Mouse (Mus musculus) thymus, postnatal 36 days (tissue): ENCODE measurements around the gene Zbtb21.
"Not testable (repeated sequence)": the region's sequence is repeated elsewhere in the genome, so short reads cannot be mapped to it uniquely, and the experiment has no call there.

Source experiments
- DNase-seq, 2 experiments: peaks; one replicate each; pipeline ENCODE4 v3.0.0; 2022; ENCODE audit warnings: mixed read lengths in 2 of 2

The Zbtb21 gene

DNA sequence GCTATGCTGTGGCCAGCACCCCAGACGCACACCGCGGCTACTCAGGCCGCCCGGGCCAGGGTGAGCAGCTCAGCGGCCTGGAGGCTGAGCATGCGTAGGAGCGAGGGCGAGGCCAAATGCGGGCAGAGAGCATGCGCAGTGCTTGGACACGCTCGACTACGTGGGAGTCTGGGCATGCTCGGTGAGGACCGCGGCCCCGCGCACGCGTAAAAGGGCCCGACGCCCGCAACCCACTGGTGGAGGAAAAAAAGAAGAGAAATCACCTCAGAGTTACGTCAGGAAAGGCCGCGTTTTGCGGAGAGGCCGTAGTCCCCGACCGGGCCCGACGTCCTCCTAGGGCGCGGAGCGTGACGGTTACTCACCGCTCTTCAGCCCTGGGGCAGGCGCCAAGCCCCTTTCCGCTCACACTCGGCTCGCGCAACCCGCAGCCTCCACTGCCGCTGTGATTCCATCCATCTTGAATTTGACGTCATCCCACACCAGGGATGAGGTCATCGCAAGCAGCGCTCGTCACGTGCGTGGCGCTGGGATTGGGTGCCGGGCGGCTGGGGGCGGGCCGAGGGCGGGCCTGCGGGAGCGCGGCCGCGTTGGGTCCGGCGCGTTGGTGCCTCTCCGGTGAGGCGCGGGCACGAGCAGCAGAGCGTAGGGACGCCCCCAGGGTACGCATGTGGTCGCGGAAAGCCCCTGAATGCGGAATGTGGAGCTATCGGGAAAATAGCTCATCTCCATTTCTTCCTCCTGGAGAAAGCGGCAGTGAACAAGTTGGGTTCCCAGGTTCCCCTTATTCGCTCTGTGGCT is at the start of gene Zbtb21, which contains the start of gene C2cd2:
TSS of gene Zbtb21 (minus strand) at position 472 of the 798 bp plus-strand sequence.
TSS of gene C2cd2 (minus strand) at position 448 of the 798 bp plus-strand sequence.
- peak; percentile 92 to 94 for DNase-seq

DNA sequence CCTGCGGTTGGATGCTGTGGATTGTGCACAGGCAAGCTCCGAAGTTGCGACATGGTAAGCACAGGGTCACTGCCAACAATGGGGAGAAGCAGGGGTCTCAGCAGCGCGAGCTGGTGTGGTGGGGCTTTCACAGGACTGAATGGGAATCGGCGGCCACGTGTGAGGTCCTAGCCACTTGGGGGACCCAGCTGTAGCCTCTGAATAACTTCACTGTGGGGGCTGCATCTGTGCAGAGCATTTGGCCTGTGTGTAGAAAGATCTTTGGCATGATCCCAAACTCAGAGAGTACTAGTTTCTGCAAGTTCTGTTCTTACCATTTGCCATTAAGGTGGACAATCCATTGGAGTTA is 34.9 kb upstream of the Zbtb21 start:
- not testable (repeated sequence) for DNase-seq

GRCm38 (mm10) chr16:97996616-97997382 is 34.4 kb upstream of the Zbtb21 start, which contains the start of gene B230307C23Rik:
Gene B230307C23Rik, plus strand, starts transcription at chr16:97997315.
- DNase-seq, result peak; percentile 82 to 85

GRCm38 (mm10) chr16:97995849-97996615 is 33.6 kb upstream of the Zbtb21 start:
- no peak for DNase-seq

DNA sequence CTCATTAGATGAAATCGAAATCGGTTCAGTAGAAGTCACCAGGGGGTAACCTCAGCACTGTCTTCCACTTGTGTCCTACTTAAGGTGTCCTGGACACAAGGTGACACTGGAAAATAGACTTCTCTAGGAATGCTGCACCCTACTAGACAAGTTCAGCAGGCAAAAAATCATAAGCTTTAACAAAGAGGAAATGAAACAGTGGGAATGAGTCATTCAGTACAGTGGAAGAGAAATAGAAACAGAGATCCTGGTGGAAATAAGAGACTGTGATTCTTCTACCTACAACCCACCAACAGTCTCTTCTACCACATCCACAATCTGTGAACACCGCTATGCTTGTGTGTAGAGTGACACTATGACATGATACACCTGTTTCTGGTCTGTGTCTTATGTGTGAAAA is 30.1 kb upstream of the Zbtb21 start:
- not testable (repeated sequence) for DNase-seq

- DNase-seq, result no peak
Observed at GRCm38 (mm10) chr16:97991517-97991916, 29.1 kb upstream of the Zbtb21 start.

- no peak for DNase-seq
Observed at GRCm38 (mm10) chr16:97984589-97984988, 22.2 kb upstream of the Zbtb21 start.

GRCm38 (mm10) chr16:97981362-97981761 is 18.9 kb upstream of the Zbtb21 start:
- DNase-seq, result no peak

GRCm38 (mm10) chr16:97977722-97978121 is 15.3 kb upstream of the Zbtb21 start:
- no peak for DNase-seq

DNA sequence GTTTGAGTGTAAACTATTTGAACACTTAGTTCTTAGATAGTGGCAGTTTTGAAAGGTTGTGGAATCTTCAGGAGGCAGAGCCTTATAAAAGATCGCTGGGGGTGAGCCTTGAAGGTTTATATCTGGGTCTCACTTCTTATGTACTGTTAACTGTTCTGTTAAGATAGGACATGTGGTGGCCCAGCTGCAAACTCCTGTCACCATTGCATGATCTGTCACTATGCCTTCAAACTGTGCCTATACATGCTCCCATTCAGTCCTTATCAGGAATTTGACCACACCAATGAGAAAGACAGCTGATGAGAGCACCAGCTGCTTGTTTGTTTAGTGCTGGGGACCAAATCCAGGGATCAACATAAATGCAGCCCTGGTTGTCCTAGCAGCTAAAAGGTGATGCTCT is 14.9 kb upstream of the Zbtb21 start:
- DNase-seq, result no peak

GRCm38 (mm10) chr16:97963956-97964540 is 1.6 kb upstream of the Zbtb21 start:
- no peak for DNase-seq

DNA sequence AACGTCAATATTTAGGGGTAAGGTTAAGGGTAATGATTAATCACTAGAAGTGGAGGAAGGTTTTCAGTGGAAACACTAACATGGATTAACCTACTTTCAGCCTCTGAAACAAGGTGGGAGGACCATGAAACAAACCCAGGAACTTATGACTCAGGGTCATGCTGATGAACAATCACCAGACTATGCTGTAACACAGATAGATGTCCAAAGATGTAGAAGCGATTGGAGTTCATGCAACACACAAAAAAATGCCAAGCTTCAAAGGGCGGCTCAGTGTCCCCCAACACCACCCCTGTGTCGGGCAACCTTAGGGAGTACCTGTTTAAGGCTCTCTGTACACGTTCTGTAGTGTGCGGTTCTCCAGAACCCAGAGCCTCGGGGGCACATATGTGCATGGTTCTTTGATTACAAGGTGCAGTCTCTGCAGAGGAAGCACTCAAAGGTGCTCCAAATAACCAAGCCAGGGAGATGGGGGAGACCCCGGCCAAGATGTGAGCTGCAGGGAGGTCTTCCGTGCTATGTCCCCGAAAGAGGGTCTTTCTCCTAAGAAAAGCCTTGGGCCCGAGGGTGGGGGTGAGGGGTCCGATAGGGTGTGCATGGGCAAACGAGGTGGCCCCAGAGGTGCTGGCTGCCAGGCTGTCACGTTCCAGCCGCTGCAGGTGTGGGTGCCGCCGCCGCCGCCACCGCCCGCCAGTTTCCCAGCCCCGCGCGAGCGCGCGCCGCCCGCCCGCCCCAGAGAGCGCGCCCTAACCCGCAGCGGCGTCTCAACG is 856 bp downstream of the Zbtb21 start:
- no peak for DNase-seq

GRCm38 (mm10) chr16:97960348-97960747 is 2.1 kb downstream of the Zbtb21 start:
- no peak for DNase-seq

DNA sequence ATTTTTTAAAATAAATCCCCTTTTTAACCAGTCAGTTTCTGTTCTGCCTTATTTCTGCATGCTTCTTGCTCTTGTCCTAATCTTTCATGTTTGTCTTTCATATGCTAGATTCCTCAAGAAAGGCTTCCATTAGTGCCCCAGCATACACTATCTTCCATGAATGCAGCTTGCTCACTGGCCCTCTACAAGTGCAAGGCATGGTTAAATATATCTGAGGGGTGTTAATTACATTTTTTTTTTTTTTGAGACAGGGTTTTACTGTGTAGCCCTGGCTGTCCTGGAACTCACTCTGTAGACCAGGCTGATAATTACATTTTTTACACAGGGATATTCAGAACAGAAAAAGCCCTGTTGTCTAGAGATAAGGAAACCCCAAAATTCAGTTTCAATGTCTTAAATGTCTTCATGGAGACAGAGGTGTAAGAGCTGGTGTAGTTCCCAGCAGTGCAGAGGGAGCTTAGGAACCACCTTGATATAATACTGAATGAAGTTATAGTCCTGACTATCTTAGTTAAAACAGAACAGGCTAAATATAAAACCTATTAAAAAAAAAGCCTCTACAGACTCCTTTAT is 3.9 kb downstream of the Zbtb21 start:
- DNase-seq, result no peak

DNA sequence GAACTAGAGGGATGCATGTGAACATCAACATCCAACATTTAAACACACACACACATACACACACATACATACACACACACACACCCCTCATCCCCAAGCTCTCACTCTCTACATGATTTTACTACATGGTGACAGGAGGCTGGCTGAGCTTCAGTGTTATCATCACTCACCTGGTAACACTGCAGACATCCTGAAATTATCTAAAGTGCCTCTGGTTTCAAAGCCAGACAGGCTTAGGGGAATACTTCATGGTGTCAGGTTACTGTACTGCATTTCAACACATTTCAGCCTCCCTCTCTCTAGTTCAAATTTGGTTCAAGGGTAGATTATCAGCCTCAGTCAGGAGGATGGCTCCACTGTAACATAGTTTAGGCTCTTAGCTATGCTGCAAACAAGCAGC is 4.8 kb downstream of the Zbtb21 start:
- no peak for DNase-seq

GRCm38 (mm10) chr16:97956011-97956410 is 6.4 kb downstream of the Zbtb21 start:
- DNase-seq, result no peak

DNA sequence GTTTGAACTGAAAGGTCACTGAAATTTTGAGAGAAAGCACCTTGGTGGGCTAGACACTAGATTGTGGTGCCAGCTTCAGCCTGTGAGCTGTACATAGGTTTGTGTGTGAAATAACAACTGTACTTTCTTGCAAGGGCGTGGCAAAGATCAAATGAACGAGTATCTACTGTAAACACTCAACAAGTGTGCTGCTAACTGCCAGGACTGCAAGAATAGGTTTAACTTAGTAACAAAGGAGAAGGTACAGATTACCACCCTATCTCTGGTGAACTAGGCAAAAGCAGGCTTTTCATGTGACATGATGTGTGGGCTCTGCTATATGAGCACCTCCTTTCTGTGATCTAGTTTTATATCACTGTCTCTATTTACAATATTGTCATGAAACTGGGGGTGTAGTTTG is 9.1 kb downstream of the Zbtb21 start:
- no peak for DNase-seq

GRCm38 (mm10) chr16:97952801-97953200 is 9.6 kb downstream of the Zbtb21 start:
- no peak for DNase-seq

GRCm38 (mm10) chr16:97952371-97952770 is 10.1 kb downstream of the Zbtb21 start:
- DNase-seq, result no peak

- DNase-seq, result no peak
Observed at GRCm38 (mm10) chr16:97950061-97950460, 12.4 kb downstream of the Zbtb21 start.

GRCm38 (mm10) chr16:97948836-97949235 is 13.6 kb downstream of the Zbtb21 start:
- DNase-seq, result no peak

DNA sequence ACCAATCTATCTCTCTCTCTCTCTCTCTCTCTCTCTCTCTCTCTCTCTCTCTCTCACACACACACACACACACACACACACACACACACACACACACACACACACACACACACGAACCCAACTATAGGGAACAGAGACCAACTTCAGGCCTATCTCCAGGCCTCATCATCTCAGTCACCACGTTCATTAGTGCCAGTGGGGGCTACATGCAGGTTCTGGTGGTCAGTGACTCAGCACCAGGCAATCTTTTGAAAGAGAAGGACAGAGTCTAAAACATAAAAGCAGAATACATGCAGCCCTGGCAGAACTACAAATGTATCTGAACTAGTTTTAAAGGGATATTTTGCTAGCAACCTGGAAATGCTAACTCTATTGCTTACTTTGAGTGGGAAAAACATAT is 15.4 kb downstream of the Zbtb21 start:
- DNase-seq, result not testable (repeated sequence)
